Mouse (Mus musculus): Measurements from ENCODE around the gene Kif24. TPM values are rescaled to one million over a fixed set of nuclear protein-coding genes. Genes with fewer than 3 reads are reported as not detected.

Kif24 gene
- 0.39 and 0.57 TPM in 2 replicates for polyA plus RNA-seq (2012; rRNA removed)

DNA sequence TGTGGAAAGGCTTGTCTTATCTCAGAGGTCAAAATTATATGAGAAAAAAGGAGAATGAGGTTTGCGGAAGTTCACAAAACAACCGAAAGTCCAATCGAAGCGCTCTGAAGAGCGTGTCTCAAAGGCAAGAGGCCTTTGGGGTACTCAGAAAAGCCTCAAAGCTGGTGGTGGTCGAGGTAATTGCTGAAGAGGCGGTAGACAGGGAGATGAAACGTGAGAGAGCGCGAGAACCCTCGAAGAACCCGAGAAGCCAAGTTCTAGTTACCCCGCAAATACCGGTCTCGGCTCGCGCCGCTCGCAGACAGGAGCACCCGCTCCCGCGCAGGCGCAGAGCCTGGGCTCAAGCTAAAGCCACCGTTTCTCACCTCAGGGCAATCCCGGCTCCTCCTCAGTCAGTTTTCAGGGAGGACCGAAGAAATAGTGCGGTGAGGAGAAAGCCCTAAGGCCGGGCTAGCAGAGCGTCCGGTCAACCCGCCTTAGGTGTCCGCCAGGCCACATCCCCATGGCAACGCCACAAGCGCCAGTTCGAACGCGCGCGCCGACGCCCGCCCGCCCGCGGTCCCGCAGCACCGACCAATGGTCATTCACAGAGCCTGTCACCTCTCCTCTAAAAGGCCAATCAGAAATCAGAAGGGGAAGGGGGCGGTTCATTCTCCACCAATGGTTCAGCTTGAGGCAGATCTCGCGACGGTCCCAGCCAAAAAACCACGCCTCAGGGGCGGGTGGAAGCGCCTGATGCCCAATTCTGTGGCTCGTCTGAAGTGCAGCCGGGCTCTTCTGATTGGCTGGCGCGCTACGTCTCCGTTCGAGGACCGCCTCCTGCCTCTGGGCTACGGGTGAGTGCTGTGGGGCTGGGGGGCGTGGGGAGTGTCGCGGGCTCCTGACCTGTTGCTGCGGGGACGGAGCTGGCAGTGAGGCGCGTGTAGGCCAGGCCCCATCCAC lies at the start of gene Kif24, which contains the start of gene Nudt2:
Kif24 (minus strand) TSS at position 543 of the 942 bp plus-strand sequence.
Nudt2 (plus strand) TSS at position 807 of the 942 bp plus-strand sequence.
- Histone ChIP-seq H3K4me1 (ENCODE audit: control insufficient read depth, insufficient read depth, low read length) (peaks cover 3% of the 10 kb centered on the region; the same call in 1 of the 2 replicates), H3K4me3 (replicated peaks; ENCODE audit: insufficient read depth, low read depth, low read length) (peak within 1 kb of the TSS; percentile 86), H3K27me3 (ENCODE audit: control insufficient read depth, insufficient read depth, low read length) (no peaks in the 10 kb centered on the region), H3K27ac (ENCODE audit: insufficient read depth, low read length) (no peak within 1 kb of the TSS)
- DNase-seq, result peak; percentile 96 to 99
- no peak for TF ChIP-seq CTCF (IDR thresholded peaks at IDR 0.05; ENCODE audit: borderline replicate concordance, insufficient read depth, low read depth, low read length)
- TF ChIP-seq POLR2A (IDR thresholded peaks at IDR 0.05; ENCODE audit: borderline replicate concordance, insufficient read depth, low read length), result peak; percentile 45; the same call in 1 of the 2 replicates
- WGBS, result under 1% methylated on average over 70 of the region's 70 CpGs

DNA sequence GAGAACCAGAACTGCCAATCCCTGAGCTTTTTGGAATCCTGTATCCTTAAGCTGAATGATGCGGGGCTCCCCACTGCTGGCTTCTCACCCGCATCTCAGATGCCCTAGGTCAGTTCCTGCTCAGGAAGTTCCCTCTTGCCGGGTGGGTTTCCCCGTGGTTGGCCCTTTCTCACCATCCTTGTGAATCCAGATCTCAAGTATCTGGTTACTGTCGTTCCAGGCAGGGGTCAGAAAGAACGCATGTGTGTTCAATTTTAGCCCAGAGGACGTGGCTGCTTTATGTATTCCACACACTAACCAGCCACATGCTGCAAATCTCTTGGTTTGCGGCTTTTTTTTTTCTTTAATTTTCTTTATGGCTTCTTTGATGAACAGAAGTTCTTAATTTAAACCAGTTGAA lies 49.0 kb upstream of the Kif24 start:
- Histone ChIP-seq H3K27ac (ENCODE audit: insufficient read depth, low read length) (no peak overlapping the region), H3K4me3 (replicated peaks; ENCODE audit: insufficient read depth, low read depth, low read length) (no peak overlapping the region), H3K4me1 (ENCODE audit: control insufficient read depth, insufficient read depth, low read length) (no peaks in the 10 kb centered on the region), H3K27me3 (ENCODE audit: control insufficient read depth, insufficient read depth, low read length) (no peaks in the 10 kb centered on the region)
- TF ChIP-seq CTCF (IDR thresholded peaks at IDR 0.05; ENCODE audit: borderline replicate concordance, insufficient read depth, low read depth, low read length) (no peak), POLR2A (IDR thresholded peaks at IDR 0.05; ENCODE audit: borderline replicate concordance, insufficient read depth, low read length) (no peak)
- no peak for DNase-seq
- 16% methylated on average over 8 of the region's 8 CpGs for WGBS

- no peak for TF ChIP-seq CTCF (IDR thresholded peaks at IDR 0.05; ENCODE audit: borderline replicate concordance, insufficient read depth, low read depth, low read length)
- no peak for TF ChIP-seq POLR2A (IDR thresholded peaks at IDR 0.05; ENCODE audit: borderline replicate concordance, insufficient read depth, low read length)
- no peaks in the 10 kb centered on the region for H3K4me1 ChIP-seq (ENCODE audit: control insufficient read depth, insufficient read depth, low read length)
- H3K4me3 ChIP-seq (replicated peaks; ENCODE audit: insufficient read depth, low read depth, low read length), result no peak overlapping the region
- no peak overlapping the region for H3K27ac ChIP-seq (ENCODE audit: insufficient read depth, low read length)
- 19% methylated on average over 4 of the region's 4 CpGs for WGBS
- no peak for DNase-seq
- no peaks in the 10 kb centered on the region for H3K27me3 ChIP-seq (ENCODE audit: control insufficient read depth, insufficient read depth, low read length)
These were observed 48.6 kb upstream of the Kif24 start for GRCm38 (mm10) chr4:41513309-41513708.

GRCm38 (mm10) chr4:41507998-41508397 lies 43.3 kb upstream of the Kif24 start:
- Histone ChIP-seq H3K27ac (ENCODE audit: insufficient read depth, low read length) (no peak overlapping the region), H3K27me3 (ENCODE audit: control insufficient read depth, insufficient read depth, low read length) (no peaks in the 10 kb centered on the region), H3K4me3 (replicated peaks; ENCODE audit: insufficient read depth, low read depth, low read length) (no peak overlapping the region), H3K4me1 (ENCODE audit: control insufficient read depth, insufficient read depth, low read length) (peaks cover 3% of the 10 kb centered on the region; the same call in 1 of the 2 replicates)
- 79% methylated on average over 7 of the region's 7 CpGs for WGBS
- TF ChIP-seq POLR2A (IDR thresholded peaks at IDR 0.05; ENCODE audit: borderline replicate concordance, insufficient read depth, low read length), result no peak
- TF ChIP-seq CTCF (IDR thresholded peaks at IDR 0.05; ENCODE audit: borderline replicate concordance, insufficient read depth, low read depth, low read length), result no peak
- DNase-seq, result no peak

GRCm38 (mm10) chr4:41507326-41507924 lies 42.7 kb upstream of the Kif24 start:
- TF ChIP-seq POLR2A (IDR thresholded peaks at IDR 0.05; ENCODE audit: borderline replicate concordance, insufficient read depth, low read length) (no peak), CTCF (IDR thresholded peaks at IDR 0.05; ENCODE audit: borderline replicate concordance, insufficient read depth, low read depth, low read length) (no peak)
- no peak for DNase-seq
- WGBS, result 23% methylated on average over 22 of the region's 22 CpGs
- no peaks in the 10 kb centered on the region for H3K27me3 ChIP-seq (ENCODE audit: control insufficient read depth, insufficient read depth, low read length)
- H3K27ac ChIP-seq (ENCODE audit: insufficient read depth, low read length), result no peak overlapping the region
- peaks cover 3% of the 10 kb centered on the region; the same call in 1 of the 2 replicates for H3K4me1 ChIP-seq (ENCODE audit: control insufficient read depth, insufficient read depth, low read length)
- H3K4me3 ChIP-seq (replicated peaks; ENCODE audit: insufficient read depth, low read depth, low read length), result peak overlapping the region; percentile 71

DNA sequence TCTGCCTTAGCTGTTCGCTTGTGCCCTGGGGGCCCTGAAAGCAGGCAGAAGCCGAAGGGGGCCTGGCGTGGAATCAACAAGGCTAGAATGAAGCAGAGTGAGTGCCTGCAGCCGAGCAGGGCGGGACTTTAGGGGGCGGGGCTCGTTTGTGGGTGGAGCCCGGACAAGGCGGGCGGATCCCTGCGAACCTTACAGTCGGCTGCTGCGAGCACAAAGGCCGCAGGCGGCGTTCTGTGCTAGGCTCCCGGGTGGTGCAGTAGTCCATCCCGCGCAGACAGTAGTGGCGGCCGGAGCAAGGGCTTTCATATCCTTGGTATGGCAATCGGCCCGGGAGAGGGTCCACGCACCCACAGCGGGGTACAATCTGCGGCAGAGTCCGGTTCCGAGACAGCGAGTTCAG lies 42.2 kb upstream of the Kif24 start:
- Histone ChIP-seq H3K27me3 (ENCODE audit: control insufficient read depth, insufficient read depth, low read length) (no peaks in the 10 kb centered on the region), H3K27ac (ENCODE audit: insufficient read depth, low read length) (no peak overlapping the region), H3K4me1 (ENCODE audit: control insufficient read depth, insufficient read depth, low read length) (peaks cover 3% of the 10 kb centered on the region; the same call in 1 of the 2 replicates), H3K4me3 (replicated peaks; ENCODE audit: insufficient read depth, low read depth, low read length) (peak overlapping the region; percentile 71)
- TF ChIP-seq POLR2A (IDR thresholded peaks at IDR 0.05; ENCODE audit: borderline replicate concordance, insufficient read depth, low read length) (peak; percentile 52; the same call in 1 of the 2 replicates), CTCF (IDR thresholded peaks at IDR 0.05; ENCODE audit: borderline replicate concordance, insufficient read depth, low read depth, low read length) (no peak)
- whole genome bisulfite sequencing, result 1% methylated on average over 29 of the region's 29 CpGs
- peak; percentile 85 for DNase-seq

- H3K27ac ChIP-seq (ENCODE audit: insufficient read depth, low read length), result no peak overlapping the region
These were observed 41.5 kb upstream of the Kif24 start for GRCm38 (mm10) chr4:41506156-41506555.

More at GRCm38 (mm10) chr4:41506156-41506555, 41.5 kb upstream of the Kif24 start:
- H3K4me1 ChIP-seq (ENCODE audit: control insufficient read depth, insufficient read depth, low read length), result peaks cover 3% of the 10 kb centered on the region; the same call in 1 of the 2 replicates
- DNase-seq, result peak; percentile 60
- no peaks in the 10 kb centered on the region for H3K27me3 ChIP-seq (ENCODE audit: control insufficient read depth, insufficient read depth, low read length)
- TF ChIP-seq POLR2A (IDR thresholded peaks at IDR 0.05; ENCODE audit: borderline replicate concordance, insufficient read depth, low read length) (no peak), CTCF (IDR thresholded peaks at IDR 0.05; ENCODE audit: borderline replicate concordance, insufficient read depth, low read depth, low read length) (peak; percentile 52)
- WGBS, result 17% methylated on average over 13 of the region's 13 CpGs
- H3K4me3 ChIP-seq (replicated peaks; ENCODE audit: insufficient read depth, low read depth, low read length), result peak overlapping the region; percentile 71
